Mouse (Mus musculus) kidney, embryonic 16.5 days (tissue): Measurements from ENCODE around the gene Foxn3. TPM values are rescaled to one million over a fixed set of nuclear protein-coding genes. Genes with fewer than 3 reads are reported as not detected.

ENCODE experiments used
- ATAC-seq: fragments of 200-750 bp; cut with Nextera tagmentation; 2 replicates; pipeline ENCODE4 v1.8.0; 2017; ENCODE audit warnings: moderate TSS enrichment; ENCODE audit not compliant: low FRiP score, low TSS enrichment
- H3K27ac ChIP-seq: fragments of 300-500 bp; sonication (generic); 2 replicates; pipeline ENCODE4 v1.5.1; 2014; ENCODE audit warnings: low read length
- H3K27me3 ChIP-seq: fragments of 300-500 bp; sonication (generic); 2 replicates; pipeline ENCODE4 v1.6.1; 2014; ENCODE audit warnings: low read length, control low read depth, mixed read lengths; ENCODE audit not compliant: insufficient read depth
- H3K36me3 ChIP-seq: fragments of 300-500 bp; sonication (generic); 2 replicates; pipeline ENCODE4 v1.6.1; 2014; ENCODE audit warnings: low read length, control low read depth, mixed read lengths; ENCODE audit not compliant: insufficient read depth
- H3K4me1 ChIP-seq: fragments of 300-500 bp; sonication (generic); 2 replicates; pipeline ENCODE4 v1.6.1; 2014; ENCODE audit warnings: low read length, control low read depth, mixed read lengths; ENCODE audit not compliant: insufficient read depth
- H3K4me2 ChIP-seq: fragments of 300-500 bp; sonication (generic); replicated peaks from 2 replicates; pipeline ENCODE4 v1.6.1; 2014; ENCODE audit warnings: low read depth, low read length
- H3K4me3 ChIP-seq: fragments of 300-500 bp; sonication (generic); 2 replicates; pipeline ENCODE4 v1.5.1; 2014; ENCODE audit warnings: mild to moderate bottlenecking, low read length
- H3K9ac ChIP-seq: fragments of 300-500 bp; sonication (generic); replicated peaks from 2 replicates; pipeline ENCODE4 v1.6.1; 2014; ENCODE audit warnings: low read length
- H3K9me3 ChIP-seq: fragments of 300-500 bp; sonication (generic); 2 replicates; pipeline ENCODE4 v1.6.1; 2016; ENCODE audit warnings: low read length, control low read depth
- WGBS: fragments of 180-500 bp; shearing (Covaris S2); extraction: QIAGEN DNeasy Blood & Tissue Kit; methylation state at CpG from one replicate; pipeline ENCODE4 v1.1.7; 2014; 5-methylcytosine and 5-hydroxymethylcytosine counted together
- polyA plus RNA-seq: library from polyadenylated mRNA; unstranded; fragments of >200 nt; fragmentation: Nextera tagmentation; extraction: Ambion mirVana; gene quantifications from 2 replicates; pipeline ENCODE4 v1.2.1, GENCODE M21; 2015

Gene Foxn3
- 54.0 and 59.1 TPM in 2 replicates for polyA plus RNA-seq

DNA sequence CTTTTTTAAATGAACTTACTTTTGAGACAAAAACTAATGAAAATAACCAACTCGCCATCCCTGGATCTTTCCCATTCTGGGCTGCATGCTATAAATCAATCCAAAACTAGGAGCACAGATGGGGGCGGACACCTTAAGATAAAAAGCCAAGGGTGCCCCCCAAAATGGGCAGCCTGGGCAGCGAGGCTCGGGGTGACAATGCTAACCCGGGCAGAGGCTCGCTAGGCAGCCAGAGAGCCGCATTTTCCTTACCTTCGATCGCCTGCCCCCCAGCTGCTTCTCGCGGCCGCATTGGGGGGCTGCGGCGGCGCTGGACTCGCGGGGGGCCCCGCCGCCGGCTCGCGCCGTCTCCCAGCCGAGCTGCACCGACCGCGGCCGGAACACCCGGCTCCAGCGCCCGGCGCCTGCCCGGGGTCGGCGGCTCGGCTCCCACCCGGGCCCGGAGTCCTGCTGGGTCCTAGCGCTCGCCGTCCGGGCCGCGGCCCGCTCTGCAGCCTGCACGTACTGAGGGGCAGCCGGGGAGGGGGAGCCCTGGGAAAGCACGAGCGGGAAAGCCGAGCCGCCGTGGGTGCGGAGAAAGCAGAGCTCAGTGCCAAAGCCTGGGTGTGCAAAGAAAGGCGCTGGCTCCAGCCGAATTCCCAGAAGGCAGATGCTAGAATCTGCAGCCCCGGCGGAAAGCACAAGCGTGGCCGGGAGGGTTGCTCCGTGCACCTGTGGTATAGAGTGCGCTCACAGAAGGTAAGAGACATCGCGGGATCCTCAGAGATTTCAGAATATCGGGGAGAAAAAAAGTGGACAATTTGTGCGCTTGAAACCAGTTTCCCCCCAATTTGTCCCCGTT, at the start of gene Foxn3:
TSS of gene Foxn3 (minus strand) at position 364 of the 841 bp plus-strand sequence.
- Histone ChIP-seq H3K4me3 (peak within 1 kb of the TSS; percentile 80), H3K36me3 (no peaks in the 10 kb centered on the region), H3K9me3 (no peaks in the 10 kb centered on the region), H3K4me1 (peaks cover 26% of the 10 kb centered on the region), H3K27ac (peak within 1 kb of the TSS; percentile 79), H3K4me2 (peak within 1 kb of the TSS; percentile 87), H3K27me3 (0 out of 2 replicates have a peak, but pooled peaks cover 3% of the 10 kb centered on the region), H3K9ac (peak within 1 kb of the TSS; percentile 87)
- under 1% methylated on average over 66 of the region's 66 CpGs for WGBS
- peak; percentile 93 for ATAC-seq

DNA sequence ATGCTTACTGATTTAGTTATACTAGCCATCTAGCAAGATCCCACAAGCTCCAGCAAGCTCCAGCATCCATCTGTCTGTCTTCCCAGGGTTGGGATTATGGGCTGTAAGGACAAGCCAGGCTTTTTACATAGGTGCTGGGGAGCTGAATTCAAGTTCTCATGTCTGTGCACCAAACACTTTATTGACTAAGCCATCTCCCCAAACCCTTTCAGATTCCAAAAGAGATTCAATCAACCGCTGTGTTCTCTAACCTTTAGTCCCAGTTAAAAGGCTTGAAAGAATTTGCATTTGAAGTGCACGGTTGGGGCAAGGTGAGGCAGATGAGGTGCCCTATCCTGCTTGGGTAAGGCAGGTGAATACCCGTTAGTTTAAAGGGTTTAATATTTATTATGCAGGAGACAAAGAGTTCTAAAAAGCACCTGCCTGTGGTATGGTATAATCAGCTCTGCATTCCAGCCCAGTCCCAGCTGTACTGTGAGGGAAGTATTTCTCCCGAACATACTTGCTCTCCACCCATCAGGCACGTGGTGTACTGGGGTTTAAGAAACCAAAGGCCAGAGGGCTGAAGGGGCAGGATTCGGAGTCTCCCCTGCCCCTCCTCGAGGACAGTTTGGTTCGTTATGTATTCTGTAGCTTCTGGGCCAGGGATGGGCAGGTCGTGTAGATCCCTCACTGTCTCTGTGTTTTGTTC, 48.9 kb upstream of the Foxn3 start:
- no peak overlapping the region for H3K4me2 ChIP-seq
- H3K9ac ChIP-seq: no peak overlapping the region
- H3K36me3 ChIP-seq: no peaks in the 10 kb centered on the region
- H3K4me3 ChIP-seq: no peak overlapping the region
- no peaks in the 10 kb centered on the region for H3K27me3 ChIP-seq
- ATAC-seq: no peak
- 50% methylated on average over 9 of the region's 9 CpGs for WGBS
- H3K4me1 ChIP-seq: no peaks in the 10 kb centered on the region
- H3K27ac ChIP-seq: no peak overlapping the region
- H3K9me3 ChIP-seq: no peaks in the 10 kb centered on the region

DNA sequence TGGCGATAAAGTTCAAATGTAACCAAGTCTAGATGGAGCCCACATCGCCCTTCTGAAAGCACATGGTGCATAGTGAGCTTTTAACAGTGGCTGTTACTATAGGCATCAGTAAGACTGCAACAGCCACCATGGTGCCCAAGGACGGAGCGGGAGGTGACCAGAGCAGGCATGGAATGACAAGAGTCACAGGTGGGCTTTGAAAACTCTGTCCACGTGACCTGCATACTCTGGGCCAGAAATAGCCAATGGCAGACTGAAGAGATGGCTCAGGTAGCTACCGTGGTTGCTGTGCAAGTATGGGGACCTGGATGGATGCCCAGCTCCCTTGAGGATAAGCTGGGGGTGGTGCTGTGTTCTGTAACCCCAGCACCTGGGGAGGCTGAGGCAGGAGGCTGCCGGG, 47.5 kb upstream of the Foxn3 start:
- Histone ChIP-seq H3K4me2 (no peak overlapping the region), H3K27ac (no peak overlapping the region), H3K9ac (no peak overlapping the region), H3K4me1 (no peaks in the 10 kb centered on the region), H3K27me3 (no peaks in the 10 kb centered on the region), H3K9me3 (no peaks in the 10 kb centered on the region), H3K4me3 (no peak overlapping the region), H3K36me3 (no peaks in the 10 kb centered on the region)
- no peak for ATAC-seq
- WGBS: 93% methylated on average over 7 of the region's 7 CpGs

DNA sequence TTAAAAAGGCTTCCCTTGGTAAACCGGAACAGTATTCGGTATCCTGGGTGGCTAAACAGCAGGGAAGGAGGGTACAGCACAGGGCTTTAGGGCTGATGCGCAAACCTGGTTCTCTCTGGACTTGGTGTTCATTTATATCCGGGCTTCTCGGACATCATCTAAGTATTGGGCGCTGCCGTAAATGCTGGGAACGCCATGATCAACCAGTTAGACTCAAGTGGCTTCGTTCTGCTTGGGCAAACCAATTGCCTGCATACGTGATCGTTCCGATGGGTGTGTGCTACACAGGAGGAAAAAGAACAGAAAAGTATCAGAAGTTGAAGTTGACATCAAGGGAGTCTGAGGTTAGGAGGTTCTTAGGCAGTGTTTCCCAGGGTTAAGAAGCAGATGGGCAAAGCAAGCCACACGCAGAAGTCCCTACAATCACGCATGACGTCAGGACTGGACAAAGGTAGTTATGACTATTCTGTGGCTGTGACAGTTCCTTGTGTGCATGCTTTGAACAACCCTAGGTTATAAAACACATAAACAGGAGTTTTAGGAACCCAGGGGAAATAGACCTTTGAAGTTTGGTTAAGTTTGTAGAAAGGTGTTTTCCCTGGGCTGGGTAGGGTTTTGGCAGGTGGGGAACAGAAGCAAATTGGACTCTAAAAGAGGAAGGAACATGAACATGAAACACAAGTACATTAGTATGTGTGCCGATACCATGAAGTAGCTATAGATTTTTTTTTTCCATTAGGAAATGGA, 46.9 kb upstream of the Foxn3 start:
- H3K27ac ChIP-seq: no peak overlapping the region
- no peaks in the 10 kb centered on the region for H3K4me1 ChIP-seq
- H3K4me2 ChIP-seq: no peak overlapping the region
- no peak overlapping the region for H3K9ac ChIP-seq
- 92% methylated on average over 16 of the region's 16 CpGs for WGBS
- H3K36me3 ChIP-seq: no peaks in the 10 kb centered on the region
- H3K9me3 ChIP-seq: no peaks in the 10 kb centered on the region
- no peaks in the 10 kb centered on the region for H3K27me3 ChIP-seq
- H3K4me3 ChIP-seq: no peak overlapping the region
- no peak for ATAC-seq

DNA sequence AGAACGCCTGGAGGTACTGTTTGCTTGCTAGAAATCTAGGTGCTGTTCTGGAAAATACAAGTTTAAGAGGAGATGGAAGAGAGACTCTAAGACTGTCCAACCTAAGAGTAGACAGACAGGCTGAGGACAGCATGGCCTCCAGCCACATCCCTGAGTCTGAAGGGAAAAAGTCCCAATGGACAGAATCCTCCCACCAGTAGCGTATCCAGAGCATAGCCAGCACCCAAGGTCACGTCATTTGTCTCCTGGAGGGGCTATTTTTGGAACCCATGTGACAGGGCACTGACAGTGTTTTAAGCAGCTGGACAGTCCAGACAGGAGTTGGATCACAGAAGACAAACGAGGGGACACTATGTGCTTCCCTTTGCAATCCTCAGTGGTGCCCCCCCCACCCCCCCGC, 46.3 kb upstream of the Foxn3 start:
- ATAC-seq: no peak
- WGBS: 71% methylated on average over 5 of the region's 5 CpGs
- H3K4me1 ChIP-seq: no peaks in the 10 kb centered on the region

DNA sequence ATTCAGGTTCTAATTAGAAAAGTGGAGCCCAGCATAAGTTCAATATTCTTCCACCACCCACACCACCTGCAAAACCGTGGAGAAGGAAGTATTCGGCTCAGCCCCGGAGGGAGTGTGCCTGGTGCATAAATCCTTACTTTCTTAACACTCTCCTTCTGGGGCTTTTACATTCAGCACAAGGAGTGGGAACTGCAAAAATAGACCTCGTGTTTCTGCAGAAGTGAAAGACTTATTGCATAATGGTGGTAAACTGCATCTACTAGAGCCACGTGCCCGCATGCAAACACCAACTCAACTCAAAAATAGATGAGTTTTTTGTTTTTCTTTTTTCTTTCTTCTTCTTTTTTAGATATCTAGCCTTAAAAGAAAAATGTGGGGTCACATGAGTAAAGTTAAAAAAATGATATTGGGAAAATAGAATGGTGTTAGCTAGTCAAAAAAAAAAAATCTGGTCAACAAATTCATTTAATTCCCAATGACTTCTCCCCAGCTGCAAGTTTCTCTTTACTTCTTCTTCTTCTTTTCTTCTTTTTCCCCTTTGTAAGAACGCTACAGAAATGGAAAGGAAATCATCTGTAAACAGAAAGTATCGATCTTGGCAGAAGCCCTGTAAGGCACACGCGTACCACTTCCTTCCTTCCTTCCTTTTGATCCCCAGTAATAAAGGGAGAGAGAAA, 45.0 kb upstream of the Foxn3 start:
- Histone ChIP-seq H3K4me1 (no peaks in the 10 kb centered on the region), H3K9me3 (no peaks in the 10 kb centered on the region), H3K36me3 (no peaks in the 10 kb centered on the region), H3K4me3 (no peak overlapping the region), H3K27ac (no peak overlapping the region), H3K4me2 (no peak overlapping the region), H3K27me3 (no peaks in the 10 kb centered on the region), H3K9ac (no peak overlapping the region)
- no peak for ATAC-seq
- WGBS: 68% methylated on average over 10 of the region's 10 CpGs

More for the DNA sequence above, 46.3 kb upstream of the Foxn3 start:
- no peak overlapping the region for H3K4me3 ChIP-seq
- no peaks in the 10 kb centered on the region for H3K36me3 ChIP-seq
- no peak overlapping the region for H3K27ac ChIP-seq
- H3K27me3 ChIP-seq: no peaks in the 10 kb centered on the region
- H3K9me3 ChIP-seq: no peaks in the 10 kb centered on the region
- no peak overlapping the region for H3K9ac ChIP-seq
- H3K4me2 ChIP-seq: no peak overlapping the region

DNA sequence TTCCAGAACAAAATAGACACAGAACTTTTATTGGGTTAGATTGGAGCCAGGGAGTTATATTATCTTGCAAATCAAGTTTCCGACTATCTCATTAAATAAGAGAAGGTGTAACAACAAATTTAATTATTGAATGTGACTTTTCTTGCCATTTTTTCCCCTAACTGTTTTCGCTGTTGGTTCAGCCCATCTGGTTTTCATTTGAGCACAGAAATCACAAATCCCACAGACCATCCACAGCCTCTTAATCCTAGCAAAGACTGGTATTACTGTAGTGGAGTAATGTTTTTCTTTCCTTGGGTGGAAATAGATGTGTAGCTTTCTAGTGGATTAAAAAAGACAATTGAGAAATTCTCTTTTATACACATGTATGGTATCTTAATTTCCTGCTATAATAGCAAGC, 40.0 kb upstream of the Foxn3 start:
- no peaks in the 10 kb centered on the region for H3K27me3 ChIP-seq
- no peak overlapping the region for H3K9ac ChIP-seq
- 82% methylated on average over 2 of the region's 2 CpGs for WGBS
- no peak overlapping the region for H3K4me3 ChIP-seq
- no peak overlapping the region for H3K27ac ChIP-seq
- no peak overlapping the region for H3K4me2 ChIP-seq
- no peak for ATAC-seq
- peaks cover 6% of the 10 kb centered on the region; the same call in 1 of the 2 replicates for H3K4me1 ChIP-seq
- H3K9me3 ChIP-seq: no peaks in the 10 kb centered on the region
- no peaks in the 10 kb centered on the region for H3K36me3 ChIP-seq

DNA sequence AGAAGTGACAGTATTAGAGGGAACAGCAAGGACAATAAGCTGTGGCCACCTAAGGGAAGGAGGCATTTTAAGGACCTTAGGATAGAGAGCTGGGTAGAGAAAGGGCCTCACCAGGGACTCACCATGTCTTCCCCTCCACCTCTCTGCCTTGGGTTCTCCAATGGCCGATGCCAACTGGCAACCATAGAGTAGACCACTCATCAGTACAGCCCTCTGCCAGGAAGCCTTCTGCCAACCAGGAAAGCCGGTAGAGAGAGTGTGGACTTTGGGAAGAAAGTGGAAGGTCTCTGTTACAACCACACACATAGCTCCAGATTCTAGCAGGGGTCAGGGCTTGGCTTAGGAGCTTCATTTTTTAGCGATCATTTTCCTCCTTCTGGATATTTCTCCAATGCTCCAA, 38.5 kb upstream of the Foxn3 start:
- H3K4me2 ChIP-seq: no peak overlapping the region
- no peak overlapping the region for H3K9ac ChIP-seq
- no peak overlapping the region for H3K27ac ChIP-seq
- 89% methylated on average over 3 of the region's 3 CpGs for WGBS
- peaks cover 6% of the 10 kb centered on the region; the same call in 1 of the 2 replicates for H3K4me1 ChIP-seq
- H3K36me3 ChIP-seq: no peaks in the 10 kb centered on the region
- no peaks in the 10 kb centered on the region for H3K27me3 ChIP-seq
- H3K9me3 ChIP-seq: no peaks in the 10 kb centered on the region
- no peak overlapping the region for H3K4me3 ChIP-seq
- ATAC-seq: no peak

DNA sequence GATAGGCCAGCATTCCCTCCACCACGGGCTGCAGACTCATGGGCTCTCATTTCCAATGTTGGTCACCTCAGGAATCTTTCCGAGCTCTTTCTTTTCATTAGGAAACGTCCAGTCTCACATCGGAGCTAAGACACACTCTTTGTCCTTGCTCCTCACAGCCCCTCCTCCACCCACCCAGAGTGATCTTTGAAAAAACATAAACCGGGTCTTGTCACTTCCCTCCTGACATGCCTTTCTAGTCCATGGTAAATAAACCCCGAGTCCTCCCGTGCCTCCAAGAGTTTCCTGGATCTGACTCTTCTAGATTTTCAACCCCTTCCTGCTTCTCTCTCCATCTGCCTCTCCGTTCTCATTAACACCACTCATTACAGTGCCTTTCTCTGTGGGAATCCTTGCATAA, 38.0 kb upstream of the Foxn3 start:
- H3K27ac ChIP-seq: no peak overlapping the region
- H3K36me3 ChIP-seq: no peaks in the 10 kb centered on the region
- ATAC-seq: no peak
- no peak overlapping the region for H3K4me2 ChIP-seq
- peaks cover 6% of the 10 kb centered on the region; the same call in 1 of the 2 replicates for H3K4me1 ChIP-seq
- H3K9ac ChIP-seq: no peak overlapping the region
- no peaks in the 10 kb centered on the region for H3K27me3 ChIP-seq
- H3K9me3 ChIP-seq: no peaks in the 10 kb centered on the region
- H3K4me3 ChIP-seq: no peak overlapping the region
- WGBS: 37% methylated on average over 8 of the region's 8 CpGs
